Mouse (Mus musculus): ENCODE measurements around the gene Lmntd2.
"Not testable (repeated sequence)": the region's sequence is repeated elsewhere in the genome, so short reads cannot be mapped to it uniquely, and the experiment has no call there.

Lmntd2 gene

GRCm38 (mm10) chr7:141213605-141214235, at the start of gene Lmntd2:
Gene Lmntd2 (minus strand): TSS chr7:141214080.
- no peak for DNase-seq (ENCODE audit: low spot score)

- DNase-seq (ENCODE audit: low spot score) = no peak
Measured at GRCm38 (mm10) chr7:141263640-141264039, 49.8 kb upstream of the Lmntd2 start.

- DNase-seq (ENCODE audit: low spot score) = no peak
Measured at GRCm38 (mm10) chr7:141261480-141261879, 47.6 kb upstream of the Lmntd2 start.

- DNase-seq (ENCODE audit: low spot score) = no peak
Measured at GRCm38 (mm10) chr7:141256159-141256558, 42.3 kb upstream of the Lmntd2 start.

GRCm38 (mm10) chr7:141250486-141250885, 36.6 kb upstream of the Lmntd2 start:
- not testable (repeated sequence) for DNase-seq (ENCODE audit: low spot score)

- no peak for DNase-seq (ENCODE audit: low spot score)
Measured at GRCm38 (mm10) chr7:141231551-141231950, 17.7 kb upstream of the Lmntd2 start.

GRCm38 (mm10) chr7:141231111-141231510, 17.2 kb upstream of the Lmntd2 start:
- no peak for DNase-seq (ENCODE audit: low spot score)

- DNase-seq (ENCODE audit: low spot score) = no peak
Measured at GRCm38 (mm10) chr7:141230570-141230969, 16.7 kb upstream of the Lmntd2 start.

GRCm38 (mm10) chr7:141229702-141230101, 15.8 kb upstream of the Lmntd2 start:
- DNase-seq (ENCODE audit: low spot score) = no peak

- peak; percentile 77 for DNase-seq (ENCODE audit: low spot score)
Measured at GRCm38 (mm10) chr7:141228279-141229067, 14.6 kb upstream of the Lmntd2 start, which contains the start of gene Phrf1. Gene Phrf1 (plus strand): TSS chr7:141228784.

- no peak for DNase-seq (ENCODE audit: low spot score)
Measured at GRCm38 (mm10) chr7:141227796-141228195, 13.9 kb upstream of the Lmntd2 start.

- no peak for DNase-seq (ENCODE audit: low spot score)
Measured at GRCm38 (mm10) chr7:141226535-141226934, 12.7 kb upstream of the Lmntd2 start.

- DNase-seq (ENCODE audit: low spot score) = no peak
Measured at GRCm38 (mm10) chr7:141222696-141223215, 8.9 kb upstream of the Lmntd2 start.

- no peak for DNase-seq (ENCODE audit: low spot score)
Measured at GRCm38 (mm10) chr7:141222126-141222467, 8.2 kb upstream of the Lmntd2 start.

- DNase-seq (ENCODE audit: low spot score) = peak; percentile 98
Measured at GRCm38 (mm10) chr7:141221249-141222125, 7.6 kb upstream of the Lmntd2 start.

GRCm38 (mm10) chr7:141220377-141220776, 6.5 kb upstream of the Lmntd2 start:
- DNase-seq (ENCODE audit: low spot score) = no peak

GRCm38 (mm10) chr7:141219558-141220099, 5.7 kb upstream of the Lmntd2 start:
- no peak for DNase-seq (ENCODE audit: low spot score)

- no peak for DNase-seq (ENCODE audit: low spot score)
Measured at GRCm38 (mm10) chr7:141218557-141219133, 4.8 kb upstream of the Lmntd2 start.

GRCm38 (mm10) chr7:141218141-141218540, 4.3 kb upstream of the Lmntd2 start:
- no peak for DNase-seq (ENCODE audit: low spot score)

- no peak for DNase-seq (ENCODE audit: low spot score)
Measured at GRCm38 (mm10) chr7:141217343-141218013, 3.6 kb upstream of the Lmntd2 start.

GRCm38 (mm10) chr7:141216894-141217293, 3.0 kb upstream of the Lmntd2 start:
- no peak for DNase-seq (ENCODE audit: low spot score)

Measured in ovary, adult 18-20 months (tissue).